Mouse (Mus musculus) forebrain, embryonic 13.5 days (tissue): ENCODE measurements at regions not wholly inside any gene's neighbourhood (a gene's known extent, or its start where the extent isn't known, plus 50 kb on each side); places are given as distances from the start of the nearest gene placed in this dataset.
"Not testable (repeated sequence)": the region's sequence is repeated elsewhere in the genome, so short reads cannot be mapped to it uniquely, and the experiment has no call there.

Experiments used
- ATAC-seq: fragments of 200-750 bp; cut with Nextera tagmentation; 2 replicates; pipeline ENCODE4 v1.8.0; 2017
- H3K27ac ChIP-seq: fragments of 300-500 bp; sonication (generic); 2 replicates; pipeline ENCODE4 v1.5.1; 2015; ENCODE audit warnings: inconsistent platforms, mild to moderate bottlenecking, moderate library complexity
- H3K27me3 ChIP-seq: fragments of 300-500 bp; sonication (generic); 2 replicates; pipeline ENCODE4 v1.6.1; 2015; ENCODE audit warnings: mild to moderate bottlenecking, inconsistent platforms
- H3K36me3 ChIP-seq: fragments of 300-500 bp; sonication (generic); 2 replicates; pipeline ENCODE4 v1.6.1; 2015; ENCODE audit warnings: mild to moderate bottlenecking, inconsistent platforms; ENCODE audit not compliant: poor library complexity, severe bottlenecking
- H3K4me1 ChIP-seq: fragments of 300-500 bp; sonication (generic); 2 replicates; pipeline ENCODE4 v1.6.1; 2015; ENCODE audit warnings: inconsistent platforms
- H3K4me2 ChIP-seq: fragments of 300-500 bp; sonication (generic); 2 replicates; pipeline ENCODE4 v1.6.1; 2015; ENCODE audit warnings: inconsistent platforms, mild to moderate bottlenecking, moderate library complexity
- H3K4me3 ChIP-seq: fragments of 300-500 bp; sonication (generic); 2 replicates; pipeline ENCODE4 v1.5.1; 2015; ENCODE audit warnings: mild to moderate bottlenecking, inconsistent platforms
- H3K9ac ChIP-seq: fragments of 300-500 bp; sonication (generic); 2 replicates; pipeline ENCODE4 v1.6.1; 2015; ENCODE audit warnings: mild to moderate bottlenecking, inconsistent platforms
- H3K9me3 ChIP-seq: fragments of 300-500 bp; sonication (generic); replicated peaks from 2 replicates; pipeline ENCODE4 v1.6.1; 2016; ENCODE audit warnings: inconsistent platforms
- WGBS: fragments of 180-500 bp; shearing (Covaris S2); methylation state at CpG from one replicate; pipeline ENCODE4 v1.1.7; 2015; 5-methylcytosine and 5-hydroxymethylcytosine counted together

GRCm38 (mm10) chr13:5566896-5567295 lies 294.4 kb upstream of the Klf6 start:
- Histone ChIP-seq H3K27ac (no peak overlapping the region), H3K36me3 (no peaks in the 10 kb centered on the region), H3K9me3 (no peaks in the 10 kb centered on the region), H3K9ac (no peak overlapping the region), H3K4me1 (no peaks in the 10 kb centered on the region), H3K4me3 (no peak overlapping the region), H3K27me3 (no peaks in the 10 kb centered on the region), H3K4me2 (no peak overlapping the region)
- WGBS, result 94% methylated on average over 2 of the region's 2 CpGs
- no peak for ATAC-seq

GRCm38 (mm10) chr13:5569579-5569978 lies 291.7 kb upstream of the Klf6 start:
- Histone ChIP-seq H3K9me3 (no peaks in the 10 kb centered on the region), H3K4me3 (no peak overlapping the region), H3K9ac (no peak overlapping the region), H3K27ac (no peak overlapping the region), H3K36me3 (no peaks in the 10 kb centered on the region), H3K27me3 (no peaks in the 10 kb centered on the region), H3K4me1 (no peaks in the 10 kb centered on the region), H3K4me2 (no peak overlapping the region)
- no peak for ATAC-seq
- 86% methylated on average over 1 of the region's 1 CpGs for WGBS

- ATAC-seq, result no peak
- Histone ChIP-seq H3K36me3 (no peaks in the 10 kb centered on the region), H3K4me1 (no peaks in the 10 kb centered on the region), H3K9me3 (no peaks in the 10 kb centered on the region), H3K27me3 (no peaks in the 10 kb centered on the region), H3K4me2 (no peak overlapping the region), H3K27ac (no peak overlapping the region), H3K4me3 (no peak overlapping the region), H3K9ac (no peak overlapping the region)
- WGBS, result 84% methylated on average over 2 of the region's 2 CpGs
These were observed 290.9 kb upstream of the Klf6 start for GRCm38 (mm10) chr13:5570386-5570785.

DNA sequence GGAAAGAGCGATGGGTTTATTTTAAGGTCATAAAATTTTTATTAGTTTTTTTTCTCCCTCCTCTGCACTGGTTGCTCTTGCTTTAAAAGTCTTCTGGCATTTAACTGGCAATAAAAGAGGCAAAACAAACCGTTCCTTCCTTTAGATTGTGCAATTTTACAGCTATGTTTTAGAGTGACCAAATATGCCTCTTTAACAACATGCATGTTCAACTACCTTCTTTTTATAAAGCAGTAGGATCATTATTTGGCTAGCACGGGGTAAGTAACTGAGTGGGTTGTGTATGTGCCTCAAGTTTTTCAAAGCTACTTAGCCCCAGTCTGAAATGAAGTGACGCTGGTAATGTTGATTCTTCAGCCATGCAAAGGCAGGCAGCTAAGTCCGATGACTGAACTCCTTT lies 284.7 kb upstream of the Klf6 start:
- no peak overlapping the region for H3K4me2 ChIP-seq
- no peaks in the 10 kb centered on the region for H3K27me3 ChIP-seq
- H3K9ac ChIP-seq, result no peak overlapping the region
- ATAC-seq, result no peak
- H3K36me3 ChIP-seq, result no peaks in the 10 kb centered on the region
- no peak overlapping the region for H3K4me3 ChIP-seq
- no peaks in the 10 kb centered on the region for H3K4me1 ChIP-seq
- 85% methylated on average over 5 of the region's 5 CpGs for WGBS
- H3K9me3 ChIP-seq, result no peaks in the 10 kb centered on the region
- H3K27ac ChIP-seq, result no peak overlapping the region

GRCm38 (mm10) chr13:5583681-5584080 lies 277.6 kb upstream of the Klf6 start:
- not testable (repeated sequence) for H3K9ac ChIP-seq, H3K36me3 ChIP-seq, H3K4me3 ChIP-seq, H3K27ac ChIP-seq, ATAC-seq, H3K4me1 ChIP-seq, H3K9me3 ChIP-seq, H3K4me2 ChIP-seq, H3K27me3 ChIP-seq
- WGBS, result 87% methylated on average over 7 of the region's 7 CpGs

DNA sequence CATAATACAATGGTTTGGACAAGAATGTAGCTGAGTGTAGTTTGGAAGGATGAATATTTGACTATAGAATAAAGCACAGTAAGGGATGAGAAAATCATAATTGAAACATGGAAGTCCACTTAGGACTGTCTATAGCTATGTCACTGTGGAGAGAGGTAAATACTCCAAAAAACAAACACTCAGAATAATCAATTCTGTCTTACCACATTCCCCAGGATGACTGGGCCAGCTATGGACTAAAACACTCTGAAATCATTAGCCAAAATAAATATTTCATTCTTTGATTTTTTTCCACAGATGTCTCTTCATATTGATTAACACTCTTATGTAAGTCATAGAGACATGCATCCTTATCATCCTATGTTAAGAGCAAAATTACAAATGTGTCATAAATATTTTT lies 274.1 kb upstream of the Klf6 start:
- Histone ChIP-seq H3K9me3 (no peaks in the 10 kb centered on the region), H3K9ac (no peak overlapping the region), H3K36me3 (no peaks in the 10 kb centered on the region), H3K4me3 (no peak overlapping the region), H3K27me3 (no peaks in the 10 kb centered on the region), H3K4me1 (no peaks in the 10 kb centered on the region), H3K27ac (no peak overlapping the region), H3K4me2 (no peak overlapping the region)
- no peak for ATAC-seq

DNA sequence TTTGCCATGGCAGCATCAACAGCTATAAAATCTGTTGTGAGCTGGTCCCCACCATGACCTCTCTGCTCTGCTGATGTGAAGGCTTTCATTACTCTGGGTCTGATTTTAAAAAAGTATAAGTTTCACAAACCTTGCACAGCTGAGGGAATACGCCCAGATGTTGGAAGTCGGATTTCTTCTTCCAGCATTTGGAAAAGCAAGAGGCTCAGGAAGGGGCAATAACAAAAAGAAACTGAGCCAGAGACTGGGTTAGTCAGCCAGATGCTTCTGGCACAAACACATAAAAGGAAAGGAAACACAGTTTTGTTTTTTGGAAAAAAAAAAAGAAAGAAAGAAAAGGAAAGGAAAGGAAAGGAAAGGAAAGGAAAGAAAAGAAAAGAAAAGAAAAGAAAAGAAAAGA lies 270.0 kb upstream of the Klf6 start:
- Histone ChIP-seq H3K4me3 (no peak overlapping the region), H3K36me3 (no peaks in the 10 kb centered on the region), H3K9me3 (no peaks in the 10 kb centered on the region), H3K27me3 (no peaks in the 10 kb centered on the region), H3K27ac (no peak overlapping the region), H3K4me2 (no peak overlapping the region), H3K4me1 (no peaks in the 10 kb centered on the region), H3K9ac (no peak overlapping the region)
- ATAC-seq, result no peak
- 78% methylated on average over 2 of the region's 2 CpGs for WGBS

DNA sequence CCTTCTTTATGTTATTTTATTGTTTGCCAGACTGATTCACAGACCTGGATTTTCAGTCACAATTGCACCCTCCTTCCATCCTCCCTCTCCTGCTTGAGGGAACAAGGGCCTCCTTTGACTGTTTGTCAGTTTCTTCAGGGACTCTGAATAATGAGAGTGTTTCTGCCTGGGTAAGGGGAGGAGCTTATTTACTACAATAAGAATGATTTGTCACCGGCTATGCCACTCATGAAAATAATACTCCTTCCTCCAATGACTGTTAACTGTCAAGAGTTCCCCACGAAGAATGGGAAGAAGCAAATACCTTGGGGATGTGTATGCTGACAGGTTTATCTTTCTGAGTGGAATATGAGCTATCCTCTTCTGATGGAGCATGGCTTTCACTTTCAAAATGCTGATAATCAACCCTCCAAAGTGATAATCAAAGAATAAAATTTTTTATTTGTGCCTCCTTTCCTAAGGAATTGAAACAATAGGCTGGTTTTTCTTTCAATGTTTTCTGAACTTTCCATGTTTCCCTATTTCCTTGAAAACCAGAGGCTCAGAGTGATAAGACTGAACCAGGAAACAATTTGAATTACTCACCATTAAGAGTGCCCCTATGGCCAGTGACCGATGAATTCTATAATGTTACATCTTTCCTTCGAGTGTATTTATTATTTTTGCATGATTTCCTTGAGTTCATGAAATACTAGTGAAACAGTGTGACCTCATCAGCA lies 269.3 kb upstream of the Klf6 start:
- ATAC-seq, result peak; percentile 69; the same call in 1 of the 2 replicates
- Histone ChIP-seq H3K4me2 (no peak overlapping the region), H3K27ac (no peak overlapping the region), H3K4me3 (no peak overlapping the region), H3K4me1 (no peaks in the 10 kb centered on the region), H3K9me3 (no peaks in the 10 kb centered on the region), H3K27me3 (no peaks in the 10 kb centered on the region), H3K9ac (no peak overlapping the region), H3K36me3 (no peaks in the 10 kb centered on the region)
- WGBS, result 58% methylated on average over 4 of the region's 4 CpGs

DNA sequence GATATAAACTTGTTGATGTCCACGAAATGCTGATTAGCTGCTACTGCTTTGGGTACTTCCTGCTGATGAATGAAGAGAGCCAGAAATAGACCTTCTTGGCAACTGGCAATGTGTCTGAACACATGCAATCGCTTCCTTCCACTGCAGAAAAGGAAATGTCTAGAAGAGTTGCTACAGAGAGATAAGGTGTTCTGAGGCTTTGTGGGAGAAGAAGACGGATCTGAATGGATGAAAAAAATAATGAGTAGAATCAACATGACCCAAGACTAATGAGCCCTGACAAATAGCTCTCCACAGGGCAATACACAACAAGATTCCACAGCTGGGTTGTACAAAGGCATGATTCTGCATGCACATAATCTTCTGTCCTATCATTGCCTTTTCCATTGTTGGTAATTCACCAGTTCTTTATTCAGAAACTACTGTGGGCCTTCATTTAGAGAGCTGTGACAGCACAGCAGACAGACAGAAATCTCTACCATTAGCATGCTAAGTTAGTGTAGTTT lies 268.7 kb upstream of the Klf6 start:
- no peak for ATAC-seq
- Histone ChIP-seq H3K4me2 (no peak overlapping the region), H3K27ac (no peak overlapping the region), H3K9me3 (no peaks in the 10 kb centered on the region), H3K36me3 (no peaks in the 10 kb centered on the region), H3K4me1 (no peaks in the 10 kb centered on the region), H3K4me3 (no peak overlapping the region), H3K27me3 (no peaks in the 10 kb centered on the region), H3K9ac (no peak overlapping the region)
- 61% methylated on average over 3 of the region's 3 CpGs for WGBS

GRCm38 (mm10) chr13:5601648-5602047 lies 259.6 kb upstream of the Klf6 start:
- no peak overlapping the region for H3K4me2 ChIP-seq
- no peak overlapping the region for H3K27ac ChIP-seq
- H3K4me3 ChIP-seq, result no peak overlapping the region
- no peak overlapping the region for H3K9ac ChIP-seq
- no peak for ATAC-seq
- no peaks in the 10 kb centered on the region for H3K4me1 ChIP-seq
- H3K27me3 ChIP-seq, result no peaks in the 10 kb centered on the region
- WGBS, result 79% methylated on average over 1 of the region's 1 CpGs
- H3K36me3 ChIP-seq, result no peaks in the 10 kb centered on the region
- H3K9me3 ChIP-seq, result no peaks in the 10 kb centered on the region

GRCm38 (mm10) chr13:5603905-5604596 lies 257.2 kb upstream of the Klf6 start:
- no peak overlapping the region for H3K27ac ChIP-seq
- no peaks in the 10 kb centered on the region for H3K27me3 ChIP-seq
- no peaks in the 10 kb centered on the region for H3K9me3 ChIP-seq
- WGBS, result 64% methylated on average over 5 of the region's 5 CpGs
- H3K4me3 ChIP-seq, result no peak overlapping the region
- H3K9ac ChIP-seq, result no peak overlapping the region
- ATAC-seq, result 0 out of 2 replicates have a peak, but pooled peaks have one; percentile 24
- no peak overlapping the region for H3K4me2 ChIP-seq
- H3K36me3 ChIP-seq, result no peaks in the 10 kb centered on the region
- no peaks in the 10 kb centered on the region for H3K4me1 ChIP-seq

- H3K27ac ChIP-seq, result no peak overlapping the region
- ATAC-seq, result no peak
- no peak overlapping the region for H3K9ac ChIP-seq
- H3K27me3 ChIP-seq, result no peaks in the 10 kb centered on the region
- H3K4me2 ChIP-seq, result no peak overlapping the region
- no peaks in the 10 kb centered on the region for H3K9me3 ChIP-seq
- H3K4me3 ChIP-seq, result no peak overlapping the region
- no peaks in the 10 kb centered on the region for H3K36me3 ChIP-seq
- H3K4me1 ChIP-seq, result no peaks in the 10 kb centered on the region
These were observed 255.9 kb upstream of the Klf6 start for GRCm38 (mm10) chr13:5605418-5605817.

GRCm38 (mm10) chr13:5607462-5607861 lies 253.8 kb upstream of the Klf6 start:
- 90% methylated on average over 4 of the region's 4 CpGs for WGBS
- Histone ChIP-seq H3K9ac (no peak overlapping the region), H3K4me1 (no peaks in the 10 kb centered on the region), H3K36me3 (no peaks in the 10 kb centered on the region), H3K27me3 (no peaks in the 10 kb centered on the region), H3K4me2 (no peak overlapping the region), H3K9me3 (no peaks in the 10 kb centered on the region), H3K27ac (no peak overlapping the region), H3K4me3 (no peak overlapping the region)
- no peak for ATAC-seq
